Mouse (Mus musculus) kidney, adult 9 months (tissue): ENCODE data around the gene Hbs1l.
"Not testable (repeated sequence)": the region's sequence is repeated elsewhere in the genome, so short reads cannot be mapped to it uniquely, and the experiment has no call there.

Experiments used
- DNase-seq: peaks from one replicate; pipeline ENCODE4 v3.0.0; 2022

Gene Hbs1l

GRCm38 (mm10) chr10:21364946-21365345 lies 69.2 kb downstream of the Hbs1l start:
- no peak for DNase-seq

GRCm38 (mm10) chr10:21365897-21366296 lies 70.1 kb downstream of the Hbs1l start:
- no peak for DNase-seq

- DNase-seq = no peak
These were observed 70.7 kb downstream of the Hbs1l start for GRCm38 (mm10) chr10:21366471-21366870.

GRCm38 (mm10) chr10:21367481-21367880 lies 71.7 kb downstream of the Hbs1l start:
- no peak for DNase-seq

- peak; percentile 74 for DNase-seq
These were observed 73.8 kb downstream of the Hbs1l start for GRCm38 (mm10) chr10:21369586-21369985.

GRCm38 (mm10) chr10:21372271-21372670 lies 76.5 kb downstream of the Hbs1l start:
- no peak for DNase-seq

GRCm38 (mm10) chr10:21376682-21377473 lies 81.1 kb downstream of the Hbs1l start, which contains the start of gene Aldh8a1:
Aldh8a1 (plus strand) TSS chr10:21377291.
- DNase-seq = peak; percentile 86

- peak; percentile 77 for DNase-seq
These were observed 82.6 kb downstream of the Hbs1l start for GRCm38 (mm10) chr10:21378196-21378944.

GRCm38 (mm10) chr10:21382914-21383313 lies 87.1 kb downstream of the Hbs1l start:
- DNase-seq = peak; percentile 73

GRCm38 (mm10) chr10:21385111-21385663 lies 89.4 kb downstream of the Hbs1l start:
- no peak for DNase-seq

- no peak for DNase-seq
These were observed 93.3 kb downstream of the Hbs1l start for GRCm38 (mm10) chr10:21389075-21389474.

GRCm38 (mm10) chr10:21390440-21390839 lies 94.7 kb downstream of the Hbs1l start:
- no peak for DNase-seq

- DNase-seq = no peak
These were observed 95.5 kb downstream of the Hbs1l start for GRCm38 (mm10) chr10:21391286-21391685.

- no peak for DNase-seq
These were observed 97.6 kb downstream of the Hbs1l start for GRCm38 (mm10) chr10:21393390-21393789.

- DNase-seq = no peak
These were observed 99.8 kb downstream of the Hbs1l start for GRCm38 (mm10) chr10:21395426-21396139.

GRCm38 (mm10) chr10:21398873-21399425 lies 103.2 kb downstream of the Hbs1l start:
- not testable (repeated sequence) for DNase-seq

GRCm38 (mm10) chr10:21399622-21400021 lies 103.8 kb downstream of the Hbs1l start:
- no peak for DNase-seq

- no peak for DNase-seq
These were observed 104.3 kb downstream of the Hbs1l start for GRCm38 (mm10) chr10:21400031-21400430.

- no peak for DNase-seq
These were observed 104.7 kb downstream of the Hbs1l start for GRCm38 (mm10) chr10:21400453-21400852.

- DNase-seq = no peak
These were observed 105.5 kb downstream of the Hbs1l start for GRCm38 (mm10) chr10:21401259-21401658.

GRCm38 (mm10) chr10:21404822-21405221 lies 109.0 kb downstream of the Hbs1l start:
- no peak for DNase-seq

- DNase-seq = no peak
These were observed 110.1 kb downstream of the Hbs1l start for GRCm38 (mm10) chr10:21405707-21406534.
